Mouse (Mus musculus): ENCODE results near the gene Gtf2h4. TPM values are rescaled to one million over a fixed set of nuclear protein-coding genes. Genes with fewer than 3 reads are reported as not detected.
A peak's percentile ranks its signal among the peaks of the same experiment; 100 is the strongest.

Gtf2h4 gene
- polyA plus RNA-seq, 1 experiment from 2014 or later = 49.3 TPM

DNA sequence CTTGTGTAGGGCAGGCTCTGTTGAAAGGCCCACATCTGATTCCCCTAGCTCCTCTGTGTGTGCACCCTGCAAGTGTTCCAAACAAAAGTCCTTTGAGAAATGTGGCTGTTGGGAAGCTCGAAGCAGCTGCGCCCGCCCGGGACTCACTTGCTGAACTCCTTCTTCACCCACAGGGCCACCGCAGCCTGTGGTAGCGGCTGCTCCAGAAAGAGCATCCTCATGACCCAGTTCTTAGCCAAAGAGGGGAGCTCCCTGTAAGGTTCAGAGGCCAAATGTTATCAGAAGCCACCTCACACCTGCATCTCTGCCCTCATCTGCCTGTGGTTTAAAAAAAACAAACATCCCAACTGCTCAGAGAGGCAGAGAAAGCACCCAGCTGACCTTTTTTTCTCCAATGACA is 1.7 kb downstream of the Gtf2h4 start:
- Histone ChIP-seq H3K27me3 (ENCODE audit: insufficient read depth, low read length) (no peaks in the 10 kb centered on the region), H3K4me2 (no peak overlapping the region), H3K9ac (no peak overlapping the region), H3K4me1 (ENCODE audit: insufficient read depth) (0 out of 2 replicates have a peak, but pooled peaks cover 2% of the 10 kb centered on the region), H3K9me3 (ENCODE audit: low read depth, low read length) (no peaks in the 10 kb centered on the region), H3K27ac (ENCODE audit: low read depth) (no peak overlapping the region), H3K36me3 (ENCODE audit: insufficient read depth) (peaks cover 16% of the 10 kb centered on the region), H3K4me3 (ENCODE audit: low read depth, low read length) (no peak overlapping the region)
- no peak for TF ChIP-seq CTCF (IDR thresholded peaks at IDR 0.05; ENCODE audit: low read depth)
- DNase-seq (no peak), ATAC-seq (ENCODE audit: insufficient read depth) (no peak)
- WGBS = 59% methylated on average over 6 of the region's 6 CpGs

DNA sequence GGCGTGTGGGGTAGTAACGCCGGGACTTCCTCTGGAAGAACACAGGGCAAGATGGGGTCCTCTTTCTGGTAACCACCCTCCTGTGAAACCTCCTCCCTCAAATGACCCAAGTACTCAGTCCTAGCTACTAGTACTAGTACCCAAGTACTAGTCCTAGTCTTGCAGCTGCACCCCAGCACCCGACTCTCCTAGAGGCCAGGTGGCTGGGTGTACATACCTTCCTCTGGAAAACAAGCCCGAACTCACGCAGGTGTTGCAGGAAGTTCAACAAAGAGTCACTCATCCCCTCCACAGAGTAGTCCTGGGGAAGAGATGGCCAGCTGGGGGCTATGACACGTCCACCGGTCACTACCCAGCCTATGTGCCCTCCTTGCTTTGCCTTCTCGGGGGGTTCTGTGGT is 3.8 kb downstream of the Gtf2h4 start:
- TF ChIP-seq CTCF (IDR thresholded peaks at IDR 0.05; ENCODE audit: low read depth) = no peak
- no peak overlapping the region for H3K4me2 ChIP-seq
- H3K27me3 ChIP-seq (ENCODE audit: insufficient read depth, low read length) = no peaks in the 10 kb centered on the region
- no peak overlapping the region for H3K4me3 ChIP-seq (ENCODE audit: low read depth, low read length)
- DNase-seq = no peak
- H3K9me3 ChIP-seq (ENCODE audit: low read depth, low read length) = no peaks in the 10 kb centered on the region
- H3K27ac ChIP-seq (ENCODE audit: low read depth) = no peak overlapping the region
- 88% methylated on average over 9 of the region's 9 CpGs for WGBS
- peaks cover 17% of the 10 kb centered on the region for H3K36me3 ChIP-seq (ENCODE audit: insufficient read depth)
- no peak for ATAC-seq (ENCODE audit: insufficient read depth)
- 0 out of 2 replicates have a peak, but pooled peaks cover 4% of the 10 kb centered on the region for H3K4me1 ChIP-seq (ENCODE audit: insufficient read depth)
- no peak overlapping the region for H3K9ac ChIP-seq

DNA sequence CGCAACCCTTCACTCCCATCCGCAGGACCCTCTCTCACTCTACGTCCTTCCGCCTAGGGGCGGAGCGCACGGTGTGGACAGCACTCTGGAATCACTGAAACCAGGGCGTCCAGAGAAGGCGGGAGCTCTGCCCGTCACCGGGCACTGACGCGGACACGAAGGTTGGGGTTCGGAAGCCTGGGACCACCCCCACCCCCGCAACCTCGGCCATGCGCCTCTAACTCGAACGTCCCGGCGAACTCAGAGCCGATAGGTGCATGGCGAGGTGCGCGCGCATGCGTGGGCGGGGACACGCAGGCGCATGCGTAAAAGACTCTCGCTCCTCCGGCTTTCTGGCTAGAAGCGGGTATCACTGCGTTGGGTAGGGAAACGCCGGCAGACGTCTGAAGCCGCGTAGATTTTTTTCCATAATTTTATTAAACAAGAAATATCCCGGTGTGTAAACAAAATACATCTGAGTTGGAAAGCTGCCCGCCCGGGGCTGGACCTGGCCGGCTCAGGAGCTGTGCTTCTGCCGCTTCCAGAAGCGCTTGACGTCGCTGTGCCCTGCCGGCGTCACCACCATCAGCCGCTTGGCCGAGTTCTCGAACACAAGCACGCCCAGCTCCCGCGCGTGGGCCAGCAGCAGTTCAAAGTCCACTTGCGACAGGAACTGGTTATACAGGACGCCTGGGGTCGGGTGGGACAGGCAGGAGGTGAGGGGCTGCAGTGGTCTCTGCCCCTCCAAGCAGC is 6.0 kb downstream of the Gtf2h4 start, which contains the start of gene Vars2:
Vars2 (minus strand) TSS at position 259 of the 732 bp plus-strand sequence.
- Histone ChIP-seq H3K36me3 (ENCODE audit: insufficient read depth) (peaks cover 35% of the 10 kb centered on the region), H3K4me2 (peak within 1 kb of the TSS; percentile 95), H3K27me3 (ENCODE audit: insufficient read depth, low read length) (no peaks in the 10 kb centered on the region), H3K9ac (peak within 1 kb of the TSS; percentile 84), H3K9me3 (ENCODE audit: low read depth, low read length) (no peaks in the 10 kb centered on the region), H3K27ac (ENCODE audit: low read depth) (peak within 1 kb of the TSS; percentile 87), H3K4me3 (ENCODE audit: low read depth, low read length) (peak within 1 kb of the TSS; percentile 63), H3K4me1 (ENCODE audit: insufficient read depth) (0 out of 2 replicates have a peak, but pooled peaks cover 4% of the 10 kb centered on the region)
- ATAC-seq (ENCODE audit: insufficient read depth) (peak; percentile 87), DNase-seq (peak; percentile 98)
- TF ChIP-seq CTCF (IDR thresholded peaks at IDR 0.05; ENCODE audit: low read depth) = no peak
- WGBS = under 1% methylated on average over 61 of the region's 61 CpGs

DNA sequence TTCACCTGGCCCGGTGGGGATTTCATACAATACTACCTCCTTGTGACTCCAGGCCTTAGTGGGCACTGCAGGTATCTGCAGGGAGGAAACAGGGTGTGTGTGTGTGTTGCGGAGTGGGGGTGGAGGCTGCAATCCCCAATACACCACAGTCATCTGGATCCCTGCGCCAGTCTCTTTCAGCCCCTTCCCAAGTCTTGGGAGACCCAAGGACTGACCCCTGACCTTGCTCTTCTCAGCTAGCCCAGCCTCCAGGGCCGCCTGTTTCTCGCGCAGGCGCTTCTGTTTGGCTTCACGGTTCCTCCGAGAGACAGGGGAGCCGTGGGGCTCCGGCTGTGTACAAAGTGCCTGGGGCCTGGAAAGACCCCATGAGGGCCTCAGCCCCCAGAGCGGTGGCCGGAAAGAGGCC is 6.7 kb downstream of the Gtf2h4 start:
- peak overlapping the region; percentile 84 for H3K9ac ChIP-seq
- DNase-seq (peak; percentile 65), ATAC-seq (ENCODE audit: insufficient read depth) (peak; percentile 61)
- peak overlapping the region; percentile 87 for H3K27ac ChIP-seq (ENCODE audit: low read depth)
- H3K27me3 ChIP-seq (ENCODE audit: insufficient read depth, low read length) = no peaks in the 10 kb centered on the region
- H3K4me1 ChIP-seq (ENCODE audit: insufficient read depth) = 0 out of 2 replicates have a peak, but pooled peaks cover 4% of the 10 kb centered on the region
- H3K4me3 ChIP-seq (ENCODE audit: low read depth, low read length) = peak overlapping the region; percentile 63
- peak; percentile 19; the same call in 1 of the 2 replicates for TF ChIP-seq CTCF (IDR thresholded peaks at IDR 0.05; ENCODE audit: low read depth)
- 2% methylated on average over 13 of the region's 13 CpGs for WGBS
- peaks cover 35% of the 10 kb centered on the region for H3K36me3 ChIP-seq (ENCODE audit: insufficient read depth)
- H3K9me3 ChIP-seq (ENCODE audit: low read depth, low read length) = no peaks in the 10 kb centered on the region
- peak overlapping the region; percentile 95 for H3K4me2 ChIP-seq

DNA sequence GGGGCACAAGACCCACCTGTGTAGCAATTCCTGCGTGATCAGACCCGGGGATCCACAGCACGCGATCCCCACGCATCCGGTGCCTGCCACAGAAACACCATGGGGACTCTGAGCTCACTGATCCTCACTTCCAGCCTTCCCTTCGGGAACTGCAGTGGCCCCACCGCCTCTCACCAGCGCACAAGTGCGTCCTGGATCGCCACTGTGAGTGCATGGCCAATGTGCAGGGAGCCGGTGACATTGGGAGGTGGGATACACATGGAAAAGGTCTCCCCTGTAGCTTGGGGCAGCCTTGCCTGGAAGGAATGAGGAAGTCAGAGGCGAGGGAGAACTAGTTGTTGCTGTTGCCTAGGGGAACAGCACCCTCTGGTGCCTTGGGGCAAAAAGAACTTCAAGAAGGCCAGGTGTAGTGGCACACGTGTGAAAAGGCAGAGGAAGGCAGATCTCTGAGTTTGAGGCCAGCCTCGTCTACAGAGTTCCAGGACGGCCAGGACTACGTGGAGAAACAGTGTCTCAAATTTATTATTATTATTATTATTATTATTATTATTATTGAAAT is 7.5 kb downstream of the Gtf2h4 start:
- Histone ChIP-seq H3K27me3 (ENCODE audit: insufficient read depth, low read length) (no peaks in the 10 kb centered on the region), H3K9ac (peak overlapping the region; percentile 84), H3K36me3 (ENCODE audit: insufficient read depth) (peaks cover 42% of the 10 kb centered on the region), H3K27ac (ENCODE audit: low read depth) (no peak overlapping the region), H3K4me1 (ENCODE audit: insufficient read depth) (0 out of 2 replicates have a peak, but pooled peaks cover 4% of the 10 kb centered on the region), H3K9me3 (ENCODE audit: low read depth, low read length) (no peaks in the 10 kb centered on the region), H3K4me3 (ENCODE audit: low read depth, low read length) (no peak overlapping the region; the same call in 1 of the 2 replicates), H3K4me2 (peak overlapping the region; percentile 95)
- peak; percentile 76 for TF ChIP-seq CTCF (IDR thresholded peaks at IDR 0.05; ENCODE audit: low read depth)
- 68% methylated on average over 17 of the region's 17 CpGs for WGBS
- DNase-seq (peak; percentile 70), ATAC-seq (ENCODE audit: insufficient read depth) (peak; percentile 26; the same call in 1 of the 2 replicates)

DNA sequence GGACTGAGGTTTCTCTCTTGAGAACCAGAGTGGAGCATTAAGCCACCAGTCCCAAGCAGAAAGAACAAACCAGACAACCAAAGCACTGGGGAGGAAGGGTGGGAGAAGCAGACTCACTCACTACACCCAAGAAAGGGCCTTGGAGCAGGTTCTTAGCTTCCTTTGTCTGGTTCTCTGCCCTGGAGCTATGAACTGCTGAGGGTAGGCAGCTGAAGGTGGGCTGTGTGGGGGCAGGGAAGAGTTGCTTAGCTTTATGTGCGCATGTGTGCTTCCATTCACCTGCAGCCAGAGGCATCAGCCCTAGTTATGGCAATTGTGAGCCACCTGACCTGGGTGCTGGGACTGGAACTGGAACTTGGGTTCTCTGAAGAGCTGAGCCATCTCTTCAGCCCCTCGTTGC is 20.5 kb downstream of the Gtf2h4 start:
- Histone ChIP-seq H3K27me3 (ENCODE audit: insufficient read depth, low read length) (no peaks in the 10 kb centered on the region), H3K9me3 (ENCODE audit: low read depth, low read length) (no peaks in the 10 kb centered on the region), H3K36me3 (ENCODE audit: insufficient read depth) (peaks cover 35% of the 10 kb centered on the region), H3K4me2 (no peak overlapping the region), H3K4me1 (ENCODE audit: insufficient read depth) (0 out of 2 replicates have a peak, but pooled peaks cover 3% of the 10 kb centered on the region), H3K4me3 (ENCODE audit: low read depth, low read length) (no peak overlapping the region), H3K9ac (no peak overlapping the region), H3K27ac (ENCODE audit: low read depth) (no peak overlapping the region; the same call in 1 of the 2 replicates)
- DNase-seq = no peak
- 74% methylated on average over 2 of the region's 2 CpGs for WGBS
- ATAC-seq (ENCODE audit: insufficient read depth) = no peak
- TF ChIP-seq CTCF (IDR thresholded peaks at IDR 0.05; ENCODE audit: low read depth) = no peak

DNA sequence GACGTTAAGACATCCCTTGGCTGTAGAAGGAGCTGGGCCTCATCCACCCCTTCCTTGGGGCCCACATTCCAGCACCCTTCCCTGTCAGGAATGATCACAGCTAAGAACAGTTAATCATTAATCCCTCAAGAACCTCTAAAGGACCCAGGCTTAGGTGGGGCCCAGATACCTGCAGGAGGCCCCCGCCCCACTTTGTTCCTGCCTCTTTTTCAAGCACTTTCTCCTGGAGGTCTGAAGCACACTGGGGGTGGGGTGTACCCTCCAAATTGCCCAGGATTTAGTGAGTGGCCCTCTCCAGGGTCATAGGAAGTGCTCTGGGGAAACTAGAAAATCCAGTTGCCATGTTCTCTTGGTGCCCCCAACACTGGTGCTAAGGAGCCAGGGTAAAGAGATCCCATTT is 24.1 kb downstream of the Gtf2h4 start:
- Histone ChIP-seq H3K4me3 (ENCODE audit: low read depth, low read length) (peak overlapping the region; percentile 22), H3K36me3 (ENCODE audit: insufficient read depth) (no peaks in the 10 kb centered on the region; the same call in 1 of the 2 replicates), H3K27me3 (ENCODE audit: insufficient read depth, low read length) (no peaks in the 10 kb centered on the region), H3K9ac (no peak overlapping the region), H3K9me3 (ENCODE audit: low read depth, low read length) (no peaks in the 10 kb centered on the region), H3K4me2 (peak overlapping the region; percentile 53), H3K4me1 (ENCODE audit: insufficient read depth) (0 out of 2 replicates have a peak, but pooled peaks cover 3% of the 10 kb centered on the region), H3K27ac (ENCODE audit: low read depth) (peak overlapping the region; percentile 92)
- 50% methylated on average over 2 of the region's 2 CpGs for WGBS
- peak; percentile 77 for DNase-seq
- no peak for TF ChIP-seq CTCF (IDR thresholded peaks at IDR 0.05; ENCODE audit: low read depth)
- ATAC-seq (ENCODE audit: insufficient read depth) = peak; percentile 89

All from lung, embryonic 14.5 days (tissue).